Mouse (Mus musculus) kidney, adult 2 months (tissue): ENCODE results near the gene Rnf10. TPM values are rescaled to one million over a fixed set of nuclear protein-coding genes. Genes with fewer than 3 reads are reported as not detected.

Experiments used
- DNase-seq: peaks from one replicate; pipeline ENCODE4 v3.0.0; 2021
- H3K27ac ChIP-seq: fragments of 200-500 bp; 2 replicates; pipeline ENCODE4 v1.5.1; 2012; ENCODE audit warnings: low read depth, low read length, control low read depth, inconsistent platforms; ENCODE audit not compliant: insufficient read depth
- H3K27me3 ChIP-seq: fragments of 200-500 bp; replicated peaks from 2 replicates; pipeline ENCODE4 v1.6.1; 2012; ENCODE audit warnings: mild to moderate bottlenecking, moderate library complexity, low read length, inconsistent platforms; ENCODE audit not compliant: control insufficient read depth, insufficient read depth
- H3K36me3 ChIP-seq: fragments of 200-500 bp; 2 replicates; pipeline ENCODE4 v1.6.1; 2012; ENCODE audit warnings: mild to moderate bottlenecking, moderate library complexity, low read length, inconsistent platforms; ENCODE audit not compliant: control insufficient read depth, insufficient read depth
- H3K4me1 ChIP-seq: fragments of 200-500 bp; 2 replicates; pipeline ENCODE4 v1.6.1; 2011; ENCODE audit warnings: low read length; ENCODE audit not compliant: control insufficient read depth, insufficient read depth
- H3K4me3 ChIP-seq: fragments of 200-500 bp; 2 replicates; pipeline ENCODE4 v1.5.1; 2011; ENCODE audit warnings: mild to moderate bottlenecking, low read depth, low read length, control low read depth; ENCODE audit not compliant: insufficient read depth
- CTCF ChIP-seq: fragments of 200-500 bp; conservative IDR thresholded peaks from 2 replicates; pipeline ENCODE4 v1.5.1; 2011; ENCODE audit warnings: low read depth, mild to moderate bottlenecking, control low read depth, low read length, moderate library complexity, mixed read lengths; ENCODE audit not compliant: insufficient read depth, insufficient read length
- POLR2A ChIP-seq: fragments of 200-500 bp; IDR thresholded peaks from one replicate; pipeline ENCODE4 v1.6.1; 2011; ENCODE audit warnings: low read depth, low read length, control low read depth
- WGBS: fragments of 180-500 bp; shearing (Covaris S2); methylation state at CpG from one replicate; pipeline ENCODE4 v1.1.7; 2018; 5-methylcytosine and 5-hydroxymethylcytosine counted together
- polyA plus RNA-seq: library from polyadenylated mRNA; depleted of rRNA; stranded (reverse); fragments of >200 nt; gene quantifications from 2 replicates; pipeline ENCODE4 v1.2.3, GENCODE M21; 2012; rRNA removed

Gene Rnf10
- 129 and 144 TPM in 2 replicates for polyA plus RNA-seq

GRCm38 (mm10) chr5:115272812-115273548, at the start of gene Rnf10:
TSS of gene Rnf10 (minus strand) at chr5:115272898.
- 13% methylated on average over 26 of the region's 26 CpGs for WGBS
- Histone ChIP-seq H3K27me3 (no peaks in the 10 kb centered on the region), H3K27ac (peak within 1 kb of the TSS; percentile 87), H3K4me3 (peak within 1 kb of the TSS; percentile 96), H3K4me1 (peaks cover 24% of the 10 kb centered on the region), H3K36me3 (no peaks in the 10 kb centered on the region)
- peak; percentile 99 for DNase-seq
- TF ChIP-seq POLR2A (peak; percentile 95), CTCF (no peak)

- no peaks in the 10 kb centered on the region for H3K27me3 ChIP-seq
- no peaks in the 10 kb centered on the region for H3K36me3 ChIP-seq
- peak; percentile 41; the same call in 1 of the 2 replicates for TF ChIP-seq CTCF
- TF ChIP-seq POLR2A = no peak
- WGBS = 2% methylated on average over 22 of the region's 22 CpGs
- peak overlapping the region; percentile 40; the same call in 1 of the 2 replicates for H3K4me3 ChIP-seq
- H3K4me1 ChIP-seq = 0 out of 2 replicates have a peak, but pooled peaks cover 2% of the 10 kb centered on the region
- H3K27ac ChIP-seq = peak overlapping the region; percentile 36; the same call in 1 of the 2 replicates
- DNase-seq = peak; percentile 72
These were observed 46.6 kb upstream of the Rnf10 start for GRCm38 (mm10) chr5:115319004-115319940.

- DNase-seq = no peak
These were observed 45.1 kb upstream of the Rnf10 start for GRCm38 (mm10) chr5:115317645-115318328.

GRCm38 (mm10) chr5:115316968-115317644, 44.4 kb upstream of the Rnf10 start:
- H3K27ac ChIP-seq = no peak overlapping the region
- H3K36me3 ChIP-seq = no peaks in the 10 kb centered on the region
- H3K4me3 ChIP-seq = no peak overlapping the region
- no peak for DNase-seq
- 42% methylated on average over 14 of the region's 14 CpGs for WGBS
- no peaks in the 10 kb centered on the region for H3K27me3 ChIP-seq
- H3K4me1 ChIP-seq = 0 out of 2 replicates have a peak, but pooled peaks cover 2% of the 10 kb centered on the region
- TF ChIP-seq POLR2A (no peak), CTCF (no peak)

More at GRCm38 (mm10) chr5:115317645-115318328, 45.1 kb upstream of the Rnf10 start:
- H3K27me3 ChIP-seq = no peaks in the 10 kb centered on the region
- no peak overlapping the region for H3K4me3 ChIP-seq
- H3K36me3 ChIP-seq = no peaks in the 10 kb centered on the region
- H3K4me1 ChIP-seq = 0 out of 2 replicates have a peak, but pooled peaks cover 2% of the 10 kb centered on the region
- TF ChIP-seq POLR2A = no peak
- no peak for TF ChIP-seq CTCF
- no peak overlapping the region for H3K27ac ChIP-seq
- 37% methylated on average over 10 of the region's 10 CpGs for WGBS

- H3K4me3 ChIP-seq = no peak overlapping the region
- WGBS = 75% methylated on average over 5 of the region's 5 CpGs
- TF ChIP-seq POLR2A (no peak), CTCF (no peak)
- no peak overlapping the region for H3K27ac ChIP-seq
- no peaks in the 10 kb centered on the region for H3K4me1 ChIP-seq
- no peak for DNase-seq
- H3K27me3 ChIP-seq = no peaks in the 10 kb centered on the region
- H3K36me3 ChIP-seq = no peaks in the 10 kb centered on the region
These were observed 40.9 kb upstream of the Rnf10 start for GRCm38 (mm10) chr5:115313668-115313943.

GRCm38 (mm10) chr5:115312816-115313667, 40.3 kb upstream of the Rnf10 start:
- TF ChIP-seq CTCF (no peak), POLR2A (no peak)
- 61% methylated on average over 10 of the region's 10 CpGs for WGBS
- H3K27me3 ChIP-seq = no peaks in the 10 kb centered on the region
- H3K4me1 ChIP-seq = no peaks in the 10 kb centered on the region
- no peaks in the 10 kb centered on the region for H3K36me3 ChIP-seq
- H3K4me3 ChIP-seq = no peak overlapping the region
- H3K27ac ChIP-seq = no peak overlapping the region
- DNase-seq = no peak
